Mouse (Mus musculus) embryonic facial prominence, embryonic 14.5 days (tissue): ENCODE results near the gene Rrh. TPM values are rescaled to one million over a fixed set of nuclear protein-coding genes. Genes with fewer than 3 reads are reported as not detected.
A peak's percentile ranks its signal among the peaks of the same experiment; 100 is the strongest.
"Not testable (repeated sequence)": the region's sequence is repeated elsewhere in the genome, so short reads cannot be mapped to it uniquely, and the experiment has no call there.

ENCODE experiments used
- ATAC-seq: fragments of 200-750 bp; cut with Nextera tagmentation; 2 replicates; pipeline ENCODE4 v1.8.0; 2017; ENCODE audit warnings: low read depth, moderate number of reproducible peaks, moderate TSS enrichment
- DNase-seq: peaks from one replicate; pipeline ENCODE4 v3.0.0-alpha.2; 2015; ENCODE audit warnings: low spot score
- H3K27ac ChIP-seq: fragments of 300-500 bp; sonication (generic); replicated peaks from 2 replicates; pipeline ENCODE4 v1.5.1; 2014; ENCODE audit warnings: low read depth, mild to moderate bottlenecking, low read length, moderate library complexity
- H3K27me3 ChIP-seq: fragments of 300-500 bp; sonication (generic); replicated peaks from 2 replicates; pipeline ENCODE4 v1.6.1; 2014; ENCODE audit warnings: low read length; ENCODE audit not compliant: control insufficient read depth, insufficient read depth
- H3K36me3 ChIP-seq: fragments of 300-500 bp; sonication (generic); 2 replicates; pipeline ENCODE4 v1.6.1; 2014; ENCODE audit warnings: low read length, mixed read lengths; ENCODE audit not compliant: control insufficient read depth, insufficient read depth
- H3K4me1 ChIP-seq: fragments of 300-500 bp; sonication (generic); 2 replicates; pipeline ENCODE4 v1.6.1; 2014; ENCODE audit warnings: antibody characterized with exemption, low read length; ENCODE audit not compliant: control insufficient read depth, insufficient read depth
- H3K4me2 ChIP-seq: fragments of 300-500 bp; sonication (generic); 2 replicates; pipeline ENCODE4 v1.6.1; 2014; ENCODE audit warnings: low read depth, mild to moderate bottlenecking, low read length, moderate library complexity, mixed read lengths
- H3K4me3 ChIP-seq: fragments of 300-500 bp; sonication (generic); 2 replicates; pipeline ENCODE4 v1.5.1; 2014; ENCODE audit warnings: low read depth, mild to moderate bottlenecking, low read length
- H3K9ac ChIP-seq: fragments of 300-500 bp; sonication (generic); 2 replicates; pipeline ENCODE4 v1.6.1; 2014; ENCODE audit warnings: low read depth, mild to moderate bottlenecking, low read length, moderate library complexity, mixed read lengths
- H3K9me3 ChIP-seq: fragments of 300-500 bp; sonication (generic); 2 replicates; pipeline ENCODE4 v1.6.1; 2016; ENCODE audit warnings: low read length; ENCODE audit not compliant: control insufficient read depth
- WGBS: fragments of 180-500 bp; shearing (Covaris S2); extraction: QIAGEN DNeasy Blood & Tissue Kit; methylation state at CpG from one replicate; pipeline ENCODE4 v1.1.7; 2014; 5-methylcytosine and 5-hydroxymethylcytosine counted together
- polyA plus RNA-seq: library from polyadenylated mRNA; unstranded; fragments of >200 nt; fragmentation: Nextera tagmentation; extraction: Ambion mirVana; gene quantifications from 2 replicates; pipeline ENCODE4 v1.2.1, GENCODE M21; 2014

Gene Rrh
- polyA plus RNA-seq, 1 experiment from 2014 or later, result not detected

DNA sequence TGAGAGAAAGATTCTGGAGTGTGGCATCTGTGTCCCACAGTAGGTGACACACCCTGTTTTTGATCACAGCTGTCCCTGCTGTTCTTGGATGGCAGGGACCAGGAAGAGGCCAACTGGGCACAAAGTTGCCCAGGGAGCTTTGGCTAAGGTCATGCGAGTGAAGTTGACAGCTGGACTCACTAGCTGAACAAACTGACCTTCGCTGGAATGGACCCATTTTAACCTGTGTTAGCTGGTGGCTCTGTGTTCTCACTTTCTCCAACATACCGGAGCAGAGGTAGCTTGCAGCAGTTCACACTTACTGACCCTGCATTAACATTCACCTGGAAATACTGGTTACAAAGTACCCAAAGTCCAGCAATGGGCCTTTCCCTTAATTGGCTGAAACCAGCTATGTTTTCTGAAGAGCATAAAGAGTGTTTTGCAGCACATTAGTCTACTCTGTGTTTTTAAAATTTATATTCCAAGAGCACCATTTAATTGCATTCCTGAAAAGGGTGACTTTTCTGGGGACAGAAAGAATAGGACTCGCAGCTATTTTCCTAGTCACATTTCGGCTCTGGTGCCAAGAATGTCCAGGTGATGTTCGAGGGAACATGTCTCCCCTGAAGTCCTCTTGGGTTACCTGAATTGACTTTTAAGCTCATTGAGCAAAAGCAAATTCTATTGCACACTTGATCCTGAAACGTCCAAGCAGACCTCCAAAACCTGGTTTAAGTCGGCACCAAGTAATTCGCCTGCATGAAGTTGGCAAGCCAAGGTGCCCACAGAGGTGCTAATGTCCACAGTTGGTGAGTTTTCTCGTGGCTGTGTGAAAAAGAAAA lies 55.2 kb downstream of the Rrh start:
- Histone ChIP-seq H3K27ac (no peak overlapping the region), H3K27me3 (no peaks in the 10 kb centered on the region), H3K4me2 (no peak overlapping the region), H3K4me1 (no peaks in the 10 kb centered on the region), H3K9ac (no peak overlapping the region), H3K9me3 (no peaks in the 10 kb centered on the region; the same call in 1 of the 2 replicates), H3K36me3 (no peaks in the 10 kb centered on the region), H3K4me3 (no peak overlapping the region)
- 85% methylated on average over 10 of the region's 10 CpGs for WGBS
- ATAC-seq (no peak), DNase-seq (no peak)

DNA sequence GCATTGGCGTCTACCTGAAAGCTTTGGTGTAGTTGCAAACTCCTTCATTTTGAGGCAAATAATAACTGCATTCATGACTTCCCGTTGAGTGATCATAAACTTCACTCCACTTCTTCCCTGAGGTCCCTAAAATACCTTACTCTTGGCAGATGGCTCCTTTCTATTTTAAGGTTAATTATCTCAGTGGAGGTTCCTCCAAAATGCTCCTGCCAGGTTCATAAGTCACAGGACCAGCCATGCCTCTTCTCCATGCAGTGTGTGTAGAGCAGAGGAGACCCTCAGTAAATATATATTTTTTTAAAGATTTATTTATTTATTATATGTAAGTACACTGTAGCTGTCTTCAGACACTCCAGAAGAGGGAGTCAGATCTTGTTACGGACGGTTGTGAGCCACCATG lies 56.3 kb downstream of the Rrh start:
- Histone ChIP-seq H3K27me3 (no peaks in the 10 kb centered on the region), H3K4me1 (no peaks in the 10 kb centered on the region), H3K36me3 (no peaks in the 10 kb centered on the region), H3K4me3 (no peak overlapping the region), H3K27ac (no peak overlapping the region), H3K9ac (no peak overlapping the region), H3K9me3 (no peaks in the 10 kb centered on the region; the same call in 1 of the 2 replicates), H3K4me2 (no peak overlapping the region)
- 73% methylated on average over 4 of the region's 4 CpGs for WGBS
- ATAC-seq (no peak), DNase-seq (no peak)

DNA sequence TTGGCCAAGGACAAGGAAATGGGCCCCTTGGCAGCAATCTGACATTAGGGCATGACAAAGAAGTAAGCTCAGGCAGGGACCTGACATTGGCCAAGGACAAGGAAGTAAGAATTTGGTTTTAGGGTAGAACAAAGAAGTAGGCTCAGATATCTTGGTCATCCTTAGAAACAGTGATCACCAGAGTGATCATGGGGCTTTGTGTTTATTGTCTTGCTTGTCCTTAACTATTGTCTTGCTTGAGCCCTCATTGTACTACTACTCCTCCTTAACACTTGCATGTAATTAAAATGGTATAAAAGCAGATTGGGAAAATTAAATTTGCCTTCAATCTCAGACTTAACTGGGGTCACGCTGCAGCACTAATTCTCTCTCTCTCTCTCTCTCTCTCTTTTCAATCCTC lies 64.8 kb downstream of the Rrh start:
- not testable (repeated sequence) for H3K4me2 ChIP-seq, H3K36me3 ChIP-seq, ATAC-seq, DNase-seq, H3K27ac ChIP-seq, H3K27me3 ChIP-seq, H3K4me3 ChIP-seq, H3K4me1 ChIP-seq, H3K9ac ChIP-seq
- H3K9me3 ChIP-seq, result peaks cover 16% of the 10 kb centered on the region
- 88% methylated on average over 1 of the region's 1 CpGs for WGBS

GRCm38 (mm10) chr3:129754650-129755604 lies 67.5 kb downstream of the Rrh start, which contains the start of gene Egf:
Egf (minus strand) TSS chr3:129755316.
- no peak within 1 kb of the TSS for H3K9ac ChIP-seq
- no peaks in the 10 kb centered on the region for H3K36me3 ChIP-seq
- H3K4me1 ChIP-seq, result no peaks in the 10 kb centered on the region; the same call in none of the 2 replicates
- H3K27ac ChIP-seq, result no peak within 1 kb of the TSS
- peak within 1 kb of the TSS; percentile 45 for H3K4me2 ChIP-seq
- peak within 1 kb of the TSS; percentile 5; the same call in 1 of the 2 replicates for H3K4me3 ChIP-seq
- H3K9me3 ChIP-seq, result peaks cover 15% of the 10 kb centered on the region
- DNase-seq, result peak; percentile 60
- peak; percentile 47; the same call in 1 of the 2 replicates for ATAC-seq
- WGBS, result 8% methylated on average over 20 of the region's 20 CpGs
- H3K27me3 ChIP-seq, result peaks cover 3% of the 10 kb centered on the region; the same call in 1 of the 2 replicates

Other genes starting within 250 kb of the Rrh start
- gene Egf, start 67.3 kb downstream of the Rrh start, polyA plus RNA-seq, result 1.9 and 2.2 TPM in 2 replicates
- gene Lrit3, start 18.6 kb downstream of the Rrh start, polyA plus RNA-seq, result not detected in 2 replicates
- 38.9 and 41.9 TPM in 2 replicates for gene Gar1, start 8.8 kb upstream of the Rrh start, polyA plus RNA-seq
- 0.29 TPM in 2 replicates for gene Cfi, start 13.3 kb upstream of the Rrh start, polyA plus RNA-seq
- gene Pla2g12a, start 56.0 kb upstream of the Rrh start, polyA plus RNA-seq, result 31.5 and 31.6 TPM in 2 replicates
- 53.3 and 55.5 TPM in 2 replicates for gene Casp6, start 78.8 kb upstream of the Rrh start, polyA plus RNA-seq
- gene Mcub, start 147.6 kb upstream of the Rrh start, polyA plus RNA-seq, result 5.9 and 8.9 TPM in 2 replicates
- gene Sec24b, start 239.0 kb upstream of the Rrh start, polyA plus RNA-seq, result 32.9 and 33.5 TPM in 2 replicates